Mouse (Mus musculus) liver, adult (tissue): Measurements from ENCODE around the gene Pgap3.

Experiments
- GATA4 ChIP-seq: IDR thresholded peaks from 2 replicates; pipeline ENCODE4 v1.6.1; 2014; ENCODE audit warnings: mild to moderate bottlenecking, low read length; ENCODE audit not compliant: insufficient replicate concordance

The Pgap3 gene

DNA sequence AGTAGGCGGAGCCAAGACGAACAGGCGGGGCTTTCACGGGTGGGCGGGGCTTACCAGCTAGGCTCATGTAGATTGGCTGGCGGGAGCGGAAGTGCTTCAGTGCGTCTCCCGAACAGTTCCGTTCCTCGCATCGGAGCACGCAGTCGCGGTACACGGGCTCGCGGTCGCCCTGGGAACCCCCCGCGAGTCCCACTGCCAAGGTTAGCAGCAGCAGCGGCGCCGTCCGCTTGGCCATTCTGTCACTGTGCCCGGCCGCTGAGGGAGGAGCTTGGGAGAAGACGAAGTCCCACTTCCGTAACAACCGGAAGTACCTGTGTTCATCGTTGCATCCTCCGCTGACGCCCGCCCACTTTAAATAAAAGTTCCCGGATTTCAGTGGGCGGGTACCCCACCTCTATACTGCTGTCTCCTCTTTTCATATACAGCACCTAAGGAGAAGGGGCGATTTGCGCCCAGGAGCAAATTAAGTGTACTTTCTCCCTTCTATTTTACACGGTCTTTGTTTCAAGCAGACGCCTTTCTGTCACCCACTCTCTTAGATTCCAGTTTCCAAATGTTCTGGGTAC lies at the start of gene Pgap3:
Pgap3 (minus strand) TSS at position 330 of the 566 bp plus-strand sequence.
- no peak for TF ChIP-seq GATA4

DNA sequence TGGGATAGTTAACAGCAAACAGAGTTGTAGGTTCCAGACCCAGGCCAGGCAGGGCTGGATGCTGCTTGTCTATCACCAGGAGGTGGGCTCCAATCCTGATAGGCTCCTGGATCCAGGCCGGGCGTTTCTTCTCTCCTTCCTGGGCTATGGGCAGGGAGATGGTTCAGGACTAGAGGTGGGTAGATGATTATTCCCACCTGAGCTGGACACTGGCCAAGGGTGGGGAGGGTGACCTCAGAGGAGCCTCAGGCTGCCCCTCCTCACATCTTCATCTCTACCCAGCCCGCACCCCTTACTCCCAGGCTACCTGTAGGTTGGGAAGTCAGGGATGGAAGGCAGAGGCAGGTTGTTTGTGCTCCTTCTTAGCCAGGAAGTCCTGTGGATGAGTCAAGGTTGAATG lies 49.1 kb upstream of the Pgap3 start:
- no peak for TF ChIP-seq GATA4

DNA sequence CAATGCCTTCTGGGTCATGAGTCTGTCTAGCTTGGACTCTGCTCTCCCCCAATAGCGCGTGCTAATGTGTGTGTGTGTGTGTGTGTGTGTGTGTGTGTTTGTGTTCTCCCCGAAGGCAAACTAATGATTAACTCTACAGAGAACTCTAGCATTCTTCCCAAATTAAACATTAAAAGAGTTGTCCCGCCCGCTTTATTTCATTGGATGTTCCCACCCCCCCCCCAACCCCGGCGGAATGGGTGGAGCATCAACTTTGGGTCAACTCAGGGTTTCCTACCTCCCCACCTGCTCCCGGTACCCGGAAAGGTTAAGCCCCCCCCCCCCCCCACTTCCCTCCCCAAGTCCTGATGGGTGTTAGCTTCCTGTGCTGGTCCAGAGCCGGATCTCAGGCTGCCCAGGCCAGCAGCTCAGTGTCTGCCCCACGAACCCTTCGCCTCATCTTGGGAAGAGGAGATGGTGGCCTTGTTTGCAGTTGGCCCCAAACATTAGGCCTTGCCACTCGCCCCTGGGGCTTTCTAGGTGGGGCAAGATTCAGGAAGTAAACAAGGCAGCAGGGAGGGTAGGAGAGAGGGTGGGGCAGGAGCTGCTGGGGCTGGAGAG lies 48.0 kb upstream of the Pgap3 start:
- no peak for TF ChIP-seq GATA4

DNA sequence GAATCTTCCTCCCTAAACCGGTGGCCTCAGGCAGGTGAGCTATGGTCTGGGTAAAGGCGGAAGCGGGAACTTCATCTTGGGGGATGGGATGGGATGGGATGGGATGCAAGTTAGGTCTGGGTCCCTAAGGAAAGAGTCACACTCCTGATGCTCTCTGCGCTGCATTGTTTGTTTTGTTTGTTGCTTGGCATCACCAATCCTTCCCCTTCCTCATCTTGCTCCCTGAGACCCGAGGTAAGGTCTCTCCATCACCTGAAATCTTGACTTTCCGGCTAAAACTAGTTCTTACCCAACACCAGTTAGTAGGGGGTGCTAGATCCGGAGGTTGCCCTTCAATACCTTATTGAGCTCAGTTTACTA lies 47.2 kb upstream of the Pgap3 start:
- no peak for TF ChIP-seq GATA4

DNA sequence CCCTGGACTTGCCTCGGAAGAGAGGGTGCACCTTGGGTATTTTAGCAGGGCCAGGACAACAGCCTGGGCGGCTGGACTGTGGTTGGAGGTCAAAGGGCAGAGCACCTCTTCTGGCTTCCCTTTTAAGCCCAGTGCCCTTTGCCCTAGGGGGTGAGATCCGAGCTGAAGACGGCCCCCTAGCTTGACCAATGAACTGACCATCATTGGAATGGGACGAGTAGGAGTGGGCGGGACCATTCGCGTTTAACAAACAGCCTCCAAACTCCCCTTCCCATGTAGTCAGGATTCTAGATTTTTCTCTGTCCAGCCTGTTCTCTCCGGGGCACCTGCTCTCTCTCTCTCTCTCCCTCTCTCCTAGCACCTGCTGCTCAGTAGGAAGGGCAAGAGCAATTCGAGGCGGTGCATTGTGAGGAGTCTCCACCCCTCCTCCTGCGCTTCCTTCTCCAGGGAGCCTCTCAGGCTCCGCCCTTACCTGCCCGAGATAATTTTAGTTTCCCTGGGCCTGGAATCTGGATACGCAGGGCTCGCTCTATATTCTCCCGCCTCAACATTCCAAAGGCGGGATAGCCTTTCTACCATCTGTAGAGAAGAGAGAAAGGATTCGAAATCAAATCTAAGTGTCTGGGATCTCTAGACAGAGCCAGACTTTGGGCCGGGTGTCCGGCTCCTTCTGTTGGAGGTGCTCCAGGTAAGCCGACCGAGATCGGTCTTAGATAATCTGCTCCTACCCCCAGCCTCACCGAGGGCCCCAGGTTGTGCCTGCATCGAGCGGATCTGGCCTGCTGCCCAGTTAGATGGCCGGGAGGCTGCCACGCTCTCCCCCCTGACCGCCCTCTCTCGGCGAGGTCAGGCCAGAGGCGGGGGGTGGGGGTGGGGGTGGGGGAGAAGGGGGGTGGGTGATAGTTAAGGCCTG lies 46.5 kb upstream of the Pgap3 start:
- no peak for TF ChIP-seq GATA4

DNA sequence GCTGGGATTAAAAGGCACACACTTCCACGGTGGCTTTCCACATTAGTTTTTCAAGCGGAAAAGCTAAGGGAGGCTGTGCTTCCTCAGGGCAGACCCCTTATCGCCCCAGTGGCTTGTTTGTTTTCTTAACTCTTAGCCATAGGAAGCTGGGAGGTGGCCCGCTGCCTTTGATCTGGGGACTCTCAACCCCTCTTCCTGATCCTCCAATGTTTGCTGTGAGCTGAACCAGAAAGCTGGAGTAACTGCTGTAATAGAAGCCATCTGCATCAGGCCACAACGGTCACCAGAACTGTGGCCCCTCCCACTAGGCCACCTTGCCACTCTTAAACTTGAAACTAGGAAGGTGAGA lies 45.9 kb upstream of the Pgap3 start, which contains the start of gene Grb7:
Grb7 (plus strand) TSS at position 182 of the 349 bp plus-strand sequence.
- TF ChIP-seq GATA4, result no peak

DNA sequence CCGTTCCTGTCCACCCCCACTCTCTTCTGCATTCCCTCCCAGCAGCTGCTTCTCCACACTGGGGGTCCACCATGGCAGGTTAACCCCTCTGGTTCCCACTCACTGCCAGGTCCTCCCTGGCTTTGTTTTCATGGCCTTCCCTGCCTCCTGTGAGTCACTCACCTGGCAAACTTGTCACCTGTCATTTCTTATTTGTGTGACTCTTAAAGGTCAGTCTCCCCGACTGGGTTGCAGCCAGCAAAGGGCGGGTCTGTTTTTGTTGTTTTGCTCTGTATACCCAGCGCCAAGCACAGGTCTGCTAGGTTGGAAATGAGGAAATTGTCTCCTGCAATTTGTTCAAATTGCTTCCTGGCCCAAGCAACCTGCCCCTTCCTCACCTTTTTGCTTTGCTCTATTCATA lies 45.4 kb upstream of the Pgap3 start:
- TF ChIP-seq GATA4, result no peak

DNA sequence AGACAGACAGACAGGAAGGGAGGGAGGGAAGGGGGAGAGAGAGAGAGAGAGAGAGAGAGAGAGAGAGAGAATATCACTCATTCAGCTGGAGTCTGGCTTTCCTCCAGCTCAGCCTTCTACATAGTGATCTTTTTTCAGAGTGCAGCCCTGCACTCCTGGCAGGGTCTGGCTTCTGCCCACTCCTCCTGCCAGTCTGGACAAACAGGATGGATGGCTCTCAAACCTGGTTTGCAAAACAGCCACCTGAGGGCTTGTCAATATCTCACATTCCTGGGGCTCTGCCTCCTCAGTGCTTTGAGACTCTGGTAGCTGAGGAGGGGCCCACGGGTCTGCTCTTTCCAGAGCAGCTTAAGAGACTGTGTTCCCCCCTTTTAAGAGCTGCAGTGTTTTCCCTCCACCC lies 44.9 kb upstream of the Pgap3 start:
- TF ChIP-seq GATA4, result no peak

DNA sequence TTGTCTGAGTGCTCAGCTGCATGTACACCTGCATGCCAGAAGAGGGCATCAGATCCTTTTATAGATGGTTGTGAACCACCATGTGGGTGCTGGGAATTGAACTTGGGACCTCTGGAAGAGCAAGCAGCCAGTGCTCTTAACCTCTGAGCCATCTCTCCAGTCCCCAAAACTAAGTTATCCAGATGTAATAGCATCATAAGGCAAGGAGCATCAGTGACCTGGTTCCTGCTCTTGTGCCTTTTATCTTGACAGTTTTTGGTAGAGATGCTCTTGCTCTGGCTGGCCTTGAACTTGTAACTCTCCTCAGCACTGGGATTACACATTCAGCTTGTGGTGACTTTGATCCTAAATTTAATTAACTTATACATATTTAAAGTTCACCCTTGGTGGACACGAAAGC lies 43.4 kb upstream of the Pgap3 start:
- TF ChIP-seq GATA4, result no peak

DNA sequence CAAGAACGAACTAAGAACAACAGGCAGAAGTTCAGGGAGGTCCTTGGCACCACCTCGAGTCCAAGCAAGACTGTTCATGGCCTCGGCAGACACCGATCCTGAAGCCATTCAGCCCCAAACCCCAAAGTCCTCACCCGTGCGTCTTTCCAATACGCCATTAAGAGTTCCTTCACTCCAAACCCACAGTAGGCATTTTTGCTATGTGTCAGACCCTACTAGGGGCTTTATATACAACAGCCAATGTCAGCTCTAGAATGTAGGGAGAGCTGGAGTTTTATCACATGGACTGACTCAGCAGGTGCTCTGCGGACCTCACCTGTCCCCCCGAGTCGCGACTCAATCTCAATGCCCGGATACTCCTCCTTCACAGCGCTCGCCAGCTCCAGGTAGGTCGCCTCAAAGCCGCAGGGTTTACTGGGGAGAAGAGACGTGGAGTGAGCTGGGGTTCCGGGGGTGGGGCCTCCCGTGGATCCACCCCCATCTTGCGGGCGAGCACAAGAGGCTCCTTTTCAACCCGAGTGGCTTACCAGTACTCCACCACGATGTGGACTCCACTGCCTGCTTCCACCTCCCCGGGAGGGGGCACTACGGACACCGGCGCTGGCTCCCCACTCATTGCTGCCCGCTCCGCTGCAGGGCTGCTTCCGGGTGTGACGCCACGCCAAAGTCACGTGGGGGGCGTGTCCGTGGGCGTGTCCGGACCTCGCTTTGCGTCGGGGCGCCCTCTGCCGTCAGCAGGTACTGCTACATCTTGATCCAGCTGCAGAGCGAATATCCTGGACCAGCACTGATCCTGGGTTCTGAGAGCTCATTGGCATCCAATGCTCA lies 38.3 kb upstream of the Pgap3 start, which contains the start of gene Mien1:
Mien1 (minus strand) TSS at position 661 of the 828 bp plus-strand sequence.
- TF ChIP-seq GATA4, result no peak

DNA sequence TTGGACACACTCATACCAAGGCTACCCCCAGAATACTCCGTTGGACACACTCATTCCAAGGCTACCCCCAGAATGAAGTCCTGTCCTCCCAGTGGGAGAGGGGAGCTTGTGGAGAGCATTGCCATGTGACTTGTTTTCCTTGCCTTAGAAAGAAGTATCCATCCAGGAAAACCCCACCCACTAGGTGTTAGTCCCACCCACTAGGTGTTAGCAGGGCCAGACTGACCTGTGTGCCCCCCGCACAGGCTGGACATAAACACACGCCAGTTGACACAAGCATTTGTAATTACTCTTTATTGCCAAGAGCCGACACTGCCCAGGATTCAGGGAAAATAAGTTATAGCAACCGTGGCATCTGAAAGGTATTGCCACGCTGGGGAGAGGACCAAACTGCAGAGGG lies 37.2 kb upstream of the Pgap3 start:
- TF ChIP-seq GATA4, result no peak

DNA sequence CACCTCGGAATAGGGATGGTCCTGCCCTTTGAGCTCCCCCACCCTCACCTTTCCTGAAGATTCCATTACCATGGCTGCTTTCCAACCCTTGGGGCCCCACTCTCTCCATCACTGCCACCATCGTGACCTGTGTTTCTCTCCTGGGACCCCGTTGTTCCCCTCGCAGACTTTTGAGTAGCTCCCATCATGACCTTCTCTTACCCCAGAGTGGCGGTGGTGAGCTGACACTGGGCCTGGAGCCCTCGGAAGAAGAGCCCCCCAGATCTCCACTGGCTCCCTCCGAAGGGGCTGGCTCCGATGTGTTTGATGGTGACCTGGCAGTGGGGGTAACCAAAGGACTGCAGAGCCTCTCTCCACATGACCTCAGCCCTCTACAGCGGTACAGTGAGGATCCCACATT lies 35.4 kb upstream of the Pgap3 start:
- no peak for TF ChIP-seq GATA4

DNA sequence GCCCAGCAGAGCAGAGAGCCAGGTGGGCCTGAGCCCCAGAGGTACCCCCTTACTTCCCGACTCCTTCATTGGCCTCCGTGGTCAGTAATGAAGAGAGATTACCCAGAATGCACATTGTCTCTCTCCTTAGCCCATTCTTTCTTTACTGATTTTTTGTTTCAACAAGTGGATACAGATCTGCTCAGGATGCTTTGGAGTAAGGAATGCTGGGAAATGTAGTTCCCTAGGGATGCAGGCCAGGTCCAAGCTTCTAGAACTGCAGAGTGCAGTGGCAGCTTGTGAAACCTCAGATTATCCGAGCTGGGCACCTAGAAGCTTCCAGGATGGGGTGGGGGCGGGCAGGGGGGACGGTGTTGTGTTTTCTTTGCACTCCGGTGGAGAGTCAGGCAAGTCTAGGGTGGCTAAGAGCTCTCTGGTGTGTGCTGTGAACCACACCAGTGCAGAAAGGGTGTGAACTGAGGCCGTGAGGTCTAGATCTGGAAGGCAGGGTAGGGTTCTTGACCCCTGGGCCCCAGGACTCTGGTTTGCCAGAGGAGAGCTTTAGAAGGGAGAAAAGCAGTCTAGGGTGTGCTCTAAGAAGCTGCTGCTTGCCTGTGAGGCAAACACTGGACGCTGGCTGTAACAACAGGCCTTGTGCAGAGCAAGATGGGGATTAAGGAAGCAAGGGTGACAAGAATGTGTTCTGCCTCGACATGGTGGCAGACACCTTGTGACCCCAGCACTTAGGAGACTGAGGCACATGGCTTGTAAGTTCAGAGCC lies 31.6 kb upstream of the Pgap3 start:
- no peak for TF ChIP-seq GATA4

DNA sequence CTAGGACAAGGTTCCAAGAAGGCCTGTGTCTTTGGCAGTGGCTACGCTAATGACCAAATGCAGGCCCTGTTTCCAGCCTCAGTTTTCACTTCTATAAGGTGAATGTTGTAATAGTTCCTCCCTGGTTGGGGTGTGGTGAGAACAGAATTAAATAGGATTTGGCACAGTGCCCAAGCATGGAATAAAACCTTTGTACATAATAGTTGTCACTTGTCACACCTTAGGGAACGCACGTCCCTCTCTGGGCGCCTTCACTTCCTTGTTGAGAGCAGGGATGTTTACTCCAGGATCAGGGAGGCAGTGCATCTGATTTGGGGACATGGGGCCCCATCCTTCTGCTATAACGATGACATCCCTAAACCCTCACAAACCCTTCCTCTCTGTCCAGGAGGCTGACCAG lies 28.1 kb upstream of the Pgap3 start:
- TF ChIP-seq GATA4, result no peak

DNA sequence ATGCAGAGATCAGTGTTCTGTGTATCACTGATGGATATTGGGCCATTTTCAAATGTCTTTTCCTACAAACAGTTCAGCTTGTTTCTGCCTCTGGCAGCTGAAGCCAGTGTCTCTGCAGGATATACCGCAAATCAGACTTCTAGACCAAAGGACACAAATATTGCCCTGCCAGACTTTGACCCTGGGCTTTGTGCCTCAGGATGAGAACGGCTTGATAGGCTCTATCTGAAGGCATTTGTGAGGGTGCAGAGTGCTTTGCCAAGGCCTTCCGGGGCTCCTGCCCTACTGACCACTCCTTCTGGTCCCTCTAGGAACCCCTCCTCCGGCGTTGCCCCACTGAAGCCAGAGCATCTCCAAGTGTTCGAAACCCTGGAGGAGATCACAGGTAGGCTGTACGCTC lies 26.3 kb upstream of the Pgap3 start:
- TF ChIP-seq GATA4, result no peak
